Mouse (Mus musculus) myocyte (in vitro differentiated cells): ENCODE data around the gene Notch2.

Source experiments
- MAX ChIP-seq: IDR thresholded peaks from one replicate; pipeline ENCODE4 v1.6.1; 2011; ENCODE audit warnings: low read depth, mild to moderate bottlenecking, control low read depth
- MYOG ChIP-seq, 3 experiments: IDR thresholded peaks; one replicate each; pipeline ENCODE4 v1.6.1; 2011; ENCODE audit warnings: control low read depth in 2 of 3, low read depth in 2 of 3, mild to moderate bottlenecking in 2 of 3; ENCODE audit not compliant: insufficient read length in 2 of 3, control insufficient read depth in 1 of 3, insufficient read depth in 1 of 3
- POLR2A ChIP-seq: IDR thresholded peaks from one replicate; pipeline ENCODE4 v1.6.1; 2011; ENCODE audit warnings: low read depth, mild to moderate bottlenecking, control low read depth, moderate library complexity; ENCODE audit not compliant: insufficient read length
- POLR2AphosphoS2 ChIP-seq: IDR thresholded peaks from one replicate; pipeline ENCODE4 v1.6.1; 2011; ENCODE audit warnings: low read depth, control low read depth; ENCODE audit not compliant: insufficient read length
- TCF12 ChIP-seq: IDR thresholded peaks from one replicate; pipeline ENCODE4 v1.6.1; 2011; ENCODE audit warnings: mild to moderate bottlenecking, control low read depth; ENCODE audit not compliant: poor library complexity, insufficient read depth, severe bottlenecking
- TCF3 ChIP-seq: IDR thresholded peaks from one replicate; pipeline ENCODE4 v1.6.1; 2011; ENCODE audit warnings: low read depth, control low read depth; ENCODE audit not compliant: insufficient read length

GRCm38 (mm10) chr3:98055808-98056728, 42.7 kb downstream of the Notch2 start:
- TF ChIP-seq MYOG (IDR thresholded peaks at IDR 0.05; ENCODE audit: control insufficient read depth in 1 of 3, insufficient read depth in 1 of 3, insufficient read length in 2 of 3, low read depth in 2 of 3) (peak in 1 of 3 experiments; percentile 6), POLR2A (no peak), TCF3 (no peak), TCF12 (no peak), MAX (no peak), POLR2AphosphoS2 (no peak)
